Mouse (Mus musculus): ENCODE measurements around the gene Gm45261.

DNA sequence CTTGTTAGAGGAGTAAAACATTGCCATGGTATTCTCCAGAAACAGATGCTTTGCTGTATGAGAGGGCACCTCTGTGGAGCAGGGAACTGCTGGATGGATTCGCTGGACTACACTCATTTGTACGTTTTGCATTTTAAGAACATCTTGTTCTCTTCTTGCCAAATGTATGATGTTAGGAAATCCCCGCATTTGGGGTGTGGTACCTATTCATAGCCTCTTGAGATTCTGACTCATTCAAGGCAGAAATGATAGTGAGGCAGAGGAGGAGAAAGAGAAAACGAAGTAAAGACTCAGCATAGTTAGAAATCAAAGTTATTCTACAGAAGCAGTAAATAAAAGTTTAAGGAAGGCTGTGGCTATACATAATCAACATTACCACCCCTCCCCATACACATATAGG lies 35.1 kb upstream of the Gm45261 start:
- TF ChIP-seq POLR2A (IDR thresholded peaks at IDR 0.05; ENCODE audit: extremely low read depth, insufficient read depth, low read length), result no peak
- TF ChIP-seq CTCF (IDR thresholded peaks at IDR 0.05; ENCODE audit: low read depth, low read length), result no peak

Data from liver, adult 2 months (tissue).